Mouse (Mus musculus) neutrophil, adult 5-6 weeks (primary cell): ENCODE measurements around the gene Cd34. TPM values are rescaled to one million over a fixed set of nuclear protein-coding genes. Genes with fewer than 3 reads are reported as not detected.

ENCODE experiments used
- ATAC-seq: fragments of 151-379, 151-347 bp; 2 replicates; pipeline ENCODE4 v1.8.0; 2017; ENCODE audit warnings: mild to moderate bottlenecking, moderate TSS enrichment; ENCODE audit not compliant: insufficient number of reproducible peaks, poor library complexity, low FRiP score, severe bottlenecking; ENCODE audit errors: extremely low read depth
- total RNA-seq: library from RNA; stranded (forward); fragments of 200-1000 nt; gene quantifications from 2 replicates; pipeline ENCODE4 v1.2.3, GENCODE M21; 2017

Cd34 gene
- total RNA-seq: 0.49 and 0.58 TPM in 2 replicates

DNA sequence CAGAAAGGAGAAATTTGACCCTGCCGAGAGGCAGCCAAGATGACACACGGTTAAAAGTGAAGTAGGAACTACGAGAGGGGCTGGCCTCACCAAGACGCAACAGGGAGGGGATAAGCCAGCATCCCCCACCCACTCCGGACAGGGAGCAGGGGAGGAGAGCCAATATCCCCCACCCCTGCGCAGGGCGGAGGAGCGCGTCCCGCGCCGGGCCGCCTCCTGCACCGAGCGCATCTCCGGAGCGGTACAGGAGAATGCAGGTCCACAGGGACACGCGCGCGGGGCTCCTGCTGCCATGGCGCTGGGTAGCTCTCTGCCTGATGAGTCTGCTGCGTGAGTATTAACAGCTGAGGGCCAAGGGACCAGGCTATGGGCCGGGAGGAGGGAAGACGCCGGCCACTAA, at the start of gene Cd34:
Gene Cd34, plus strand, starts transcription at position 105 of the 400 bp plus-strand sequence.
- no peak for ATAC-seq

DNA sequence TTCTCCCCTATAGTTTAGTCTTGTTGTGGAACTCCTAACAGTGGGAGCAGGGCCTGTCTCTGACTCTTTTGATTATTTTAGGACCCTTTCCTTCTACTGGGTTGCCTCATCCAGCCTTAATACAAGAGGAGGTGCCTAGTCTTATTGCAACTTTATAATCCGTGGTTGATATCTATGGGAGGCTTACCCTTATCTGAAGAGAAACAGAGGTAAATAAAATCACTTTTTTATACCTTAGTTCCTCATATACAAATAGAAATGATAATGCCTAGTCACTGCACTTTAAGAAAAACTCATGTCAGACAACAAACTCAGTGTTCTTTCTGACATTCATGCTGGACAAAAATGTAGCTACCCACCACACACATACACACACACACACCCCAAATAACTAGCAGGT, 44.1 kb upstream of the Cd34 start:
- ATAC-seq: no peak

DNA sequence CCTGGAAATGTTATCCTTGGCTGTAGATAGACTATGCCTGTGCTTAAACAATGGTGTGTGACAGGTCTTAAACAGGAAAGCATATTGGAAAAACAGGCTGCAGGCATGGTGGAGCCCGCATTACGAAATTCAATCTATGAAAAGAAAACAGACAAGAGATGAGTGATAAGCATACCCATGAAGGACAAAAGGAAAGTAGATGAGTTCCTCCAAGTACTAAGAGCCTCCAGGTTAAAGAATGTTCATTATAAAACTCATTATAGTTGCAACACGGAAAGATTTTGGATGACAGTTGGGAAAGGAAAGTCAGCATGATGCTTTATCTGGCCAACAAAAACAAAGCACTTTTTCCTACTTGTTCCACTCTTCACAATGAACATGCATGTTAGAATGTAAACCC, 43.3 kb upstream of the Cd34 start:
- no peak for ATAC-seq

DNA sequence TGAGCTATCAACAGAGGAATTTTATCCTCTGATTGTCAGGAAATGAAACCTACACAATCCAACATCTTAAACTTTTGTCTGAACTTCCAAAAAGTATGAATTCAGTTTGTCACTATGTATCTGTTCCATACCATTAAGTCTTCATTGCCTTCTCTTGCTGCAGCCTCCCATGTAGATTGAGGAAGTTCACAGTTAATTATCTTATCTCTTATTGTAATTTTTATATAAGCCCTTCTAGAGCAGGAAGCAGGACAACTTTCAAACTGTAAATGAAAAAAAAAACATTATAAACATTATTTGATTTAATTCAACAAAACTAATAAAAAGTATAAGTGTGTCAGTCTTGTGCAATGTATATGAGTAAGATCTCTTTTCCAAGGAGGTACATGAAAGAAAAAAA, 37.5 kb upstream of the Cd34 start:
- ATAC-seq: no peak

DNA sequence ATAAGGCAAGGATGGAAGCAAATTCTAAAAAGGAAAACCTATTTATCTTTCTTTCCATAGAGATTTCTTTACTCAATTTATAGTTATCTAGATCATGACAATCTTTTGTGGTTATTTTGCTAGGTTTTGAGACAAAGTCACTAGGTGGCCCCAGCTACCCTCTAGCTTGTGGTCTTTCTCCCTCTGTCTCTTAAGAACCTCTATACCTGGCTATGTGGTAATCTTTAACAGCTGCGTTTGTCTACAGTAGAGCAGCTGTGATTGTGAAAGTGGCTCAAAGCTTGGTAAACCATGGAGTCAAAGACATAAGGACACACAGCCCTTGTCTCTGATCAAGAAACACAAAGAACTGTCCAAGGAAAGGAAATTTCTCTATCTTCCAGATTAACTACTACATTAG, 36.8 kb upstream of the Cd34 start:
- ATAC-seq: no peak

GRCm38 (mm10) chr1:194908956-194909355, 29.7 kb upstream of the Cd34 start:
- no peak for ATAC-seq

DNA sequence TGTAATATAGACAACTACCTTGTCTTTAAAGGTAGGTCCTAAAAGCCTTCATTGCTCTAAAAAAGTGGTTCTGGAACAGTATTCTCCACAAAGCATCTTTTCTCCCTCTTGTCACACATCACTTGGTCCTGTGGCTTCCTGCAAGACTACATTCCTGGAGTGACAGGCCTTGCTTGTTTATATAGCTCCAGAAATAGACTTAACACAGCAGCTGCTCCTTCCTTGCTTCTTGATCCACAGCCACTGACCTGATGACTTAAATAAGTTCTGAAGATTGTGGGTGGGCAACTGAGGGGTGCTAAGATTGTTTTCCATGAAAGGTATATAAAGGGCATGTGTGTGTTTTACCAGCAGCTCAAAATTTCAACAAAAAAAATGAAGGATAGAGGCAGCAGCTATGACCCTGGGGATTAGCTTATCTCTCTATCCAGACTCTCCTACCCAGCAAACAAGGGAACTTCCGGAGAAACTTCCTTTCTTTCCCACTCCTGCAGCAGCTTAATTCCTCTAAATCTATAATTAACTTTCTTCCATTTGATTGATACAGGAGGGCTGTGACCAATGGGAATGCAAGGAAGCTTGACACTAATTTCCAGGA, 12.8 kb upstream of the Cd34 start:
- no peak for ATAC-seq

DNA sequence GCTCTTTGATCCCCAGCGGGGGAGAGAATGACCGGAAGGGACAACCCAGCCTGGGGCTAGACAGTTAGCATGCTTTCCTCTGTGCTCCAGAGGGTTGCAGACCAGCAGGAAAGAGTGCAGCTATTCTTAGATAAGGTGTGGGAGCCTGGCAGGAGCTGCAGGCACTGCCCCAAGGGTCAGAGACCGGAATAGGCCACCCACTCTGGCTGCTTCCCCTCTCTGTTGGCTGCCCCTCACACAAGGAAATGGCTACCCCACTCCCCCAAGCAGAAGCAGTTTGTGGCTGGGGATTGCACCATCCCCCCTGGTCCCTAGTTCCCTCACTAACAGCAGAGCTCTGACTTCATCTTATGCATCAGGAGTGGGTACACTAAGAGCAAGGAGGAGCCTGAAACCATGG, 10.7 kb upstream of the Cd34 start:
- ATAC-seq: no peak

- no peak for ATAC-seq
These were observed 9.2 kb upstream of the Cd34 start for GRCm38 (mm10) chr1:194929275-194929971.

- no peak for ATAC-seq
These were observed 8.7 kb upstream of the Cd34 start for GRCm38 (mm10) chr1:194929972-194930355.

- ATAC-seq: no peak
These were observed 7.9 kb upstream of the Cd34 start for GRCm38 (mm10) chr1:194930706-194931105.

GRCm38 (mm10) chr1:194935351-194935750, 3.3 kb upstream of the Cd34 start:
- ATAC-seq: no peak

DNA sequence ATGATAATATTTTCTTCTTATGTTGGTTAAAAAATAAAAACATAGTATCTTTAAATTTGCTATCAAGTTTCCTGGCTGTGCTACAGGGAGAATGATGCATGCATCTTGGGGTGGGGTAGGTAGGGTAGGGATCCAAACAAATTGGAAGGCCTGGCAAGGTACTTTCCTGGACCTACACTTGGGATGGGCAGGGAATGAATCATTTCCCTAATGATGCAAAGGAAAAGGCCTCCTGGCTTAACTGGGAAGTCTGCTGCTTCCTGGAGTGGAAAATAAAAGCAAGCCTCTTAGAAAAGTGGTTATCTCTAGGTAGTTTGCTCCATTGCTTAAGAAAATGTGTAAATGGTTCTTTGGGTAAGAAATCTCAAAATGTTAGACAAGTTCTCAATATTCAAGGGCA, 2.9 kb downstream of the Cd34 start:
- ATAC-seq: no peak

DNA sequence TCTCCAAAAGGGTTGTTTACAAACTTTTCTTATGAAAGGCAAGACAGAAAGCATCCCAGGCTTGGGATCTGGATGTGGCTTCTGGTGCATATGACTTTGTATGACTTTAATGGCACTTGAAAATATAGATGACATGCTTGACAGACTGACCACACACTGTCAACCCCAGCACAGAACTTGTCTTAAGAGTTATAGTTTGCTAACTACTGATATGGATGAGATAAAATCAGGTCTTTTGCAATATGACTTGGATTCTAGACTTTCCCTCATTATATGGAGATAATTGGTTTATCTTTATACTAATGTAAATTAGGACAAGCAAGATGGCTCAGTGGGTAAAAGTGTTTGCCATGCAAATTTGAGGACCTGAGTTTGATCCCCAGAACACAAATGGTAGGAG, 4.3 kb downstream of the Cd34 start:
- no peak for ATAC-seq

DNA sequence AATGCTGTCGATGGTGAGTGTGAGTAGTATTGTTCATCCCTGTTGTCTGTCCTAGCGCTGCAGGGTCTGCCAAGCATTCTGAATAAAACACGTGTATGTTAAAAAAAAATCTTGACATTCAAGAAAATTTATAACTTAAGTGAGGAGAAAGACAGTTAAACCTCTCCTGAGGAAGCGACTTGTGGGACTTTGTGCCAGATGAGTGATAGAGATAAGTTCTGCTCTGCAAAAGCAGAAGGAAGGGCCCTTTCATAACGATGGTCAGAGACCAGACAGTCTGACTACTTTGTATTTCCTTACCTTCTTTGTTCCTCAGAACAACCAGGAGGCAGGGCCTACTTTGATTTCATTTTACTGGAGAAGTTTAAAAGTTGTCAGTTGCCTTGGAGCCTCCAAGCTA, 4.9 kb downstream of the Cd34 start:
- ATAC-seq: no peak

DNA sequence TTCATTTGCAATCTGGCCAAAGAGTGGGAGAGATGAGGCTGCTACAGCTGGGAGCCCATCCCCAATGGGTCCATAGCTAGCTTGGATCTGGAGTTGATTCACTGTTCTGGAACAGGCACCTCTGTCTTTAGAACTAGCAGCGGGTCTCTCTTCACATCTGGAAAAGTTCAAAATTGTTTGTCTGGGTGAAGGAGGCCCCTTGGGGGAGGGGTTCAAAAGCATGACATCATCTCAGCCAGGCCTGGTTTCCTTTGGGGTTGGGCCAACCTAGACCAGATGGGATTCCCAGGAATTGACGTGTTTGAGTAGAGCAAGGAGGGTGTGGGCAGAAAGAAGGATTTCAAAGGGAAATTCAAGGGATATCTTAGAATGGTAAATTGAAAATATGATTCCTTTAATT, 6.8 kb downstream of the Cd34 start:
- no peak for ATAC-seq

DNA sequence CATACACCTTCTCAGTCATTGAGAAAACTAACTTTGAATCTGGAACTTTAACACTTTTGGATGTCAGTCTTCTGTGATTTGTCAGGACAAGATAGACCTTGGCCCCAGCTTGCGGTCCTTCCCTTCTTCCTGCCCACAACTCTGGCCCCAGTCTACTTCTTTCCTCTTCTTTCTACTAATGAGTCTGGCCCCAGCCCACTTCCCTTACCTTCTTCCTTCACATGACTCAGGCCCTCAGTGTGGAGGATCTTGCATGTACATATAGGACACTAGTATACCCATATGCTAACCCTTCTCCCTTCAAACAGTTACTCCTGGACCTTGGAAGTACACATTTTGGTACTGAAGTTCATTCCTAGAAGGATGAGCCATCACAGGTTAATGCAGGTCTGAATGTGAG, 7.8 kb downstream of the Cd34 start:
- no peak for ATAC-seq

GRCm38 (mm10) chr1:194950913-194951312, 12.3 kb downstream of the Cd34 start:
- ATAC-seq: no peak

DNA sequence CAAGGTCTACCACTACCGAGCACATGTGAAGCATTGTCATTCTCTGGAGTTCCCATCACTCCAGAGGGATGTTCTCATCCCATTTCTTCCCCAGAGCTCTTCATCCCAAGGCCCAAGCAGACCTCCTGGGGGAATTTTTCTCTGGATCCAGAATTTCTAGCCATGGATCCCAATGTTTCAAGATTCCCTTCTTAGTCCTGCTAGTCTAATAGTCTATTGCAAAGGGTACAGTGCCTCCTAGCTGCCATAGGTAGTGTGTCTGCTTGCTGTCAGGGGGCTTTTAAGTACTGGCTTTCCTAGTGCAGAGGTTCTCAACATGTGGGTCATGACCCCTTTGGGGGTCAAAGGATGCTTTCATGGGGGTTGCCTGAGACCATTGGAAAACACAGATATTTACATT, 14.3 kb downstream of the Cd34 start:
- ATAC-seq: no peak

GRCm38 (mm10) chr1:194954694-194955093, 16.1 kb downstream of the Cd34 start:
- ATAC-seq: no peak

DNA sequence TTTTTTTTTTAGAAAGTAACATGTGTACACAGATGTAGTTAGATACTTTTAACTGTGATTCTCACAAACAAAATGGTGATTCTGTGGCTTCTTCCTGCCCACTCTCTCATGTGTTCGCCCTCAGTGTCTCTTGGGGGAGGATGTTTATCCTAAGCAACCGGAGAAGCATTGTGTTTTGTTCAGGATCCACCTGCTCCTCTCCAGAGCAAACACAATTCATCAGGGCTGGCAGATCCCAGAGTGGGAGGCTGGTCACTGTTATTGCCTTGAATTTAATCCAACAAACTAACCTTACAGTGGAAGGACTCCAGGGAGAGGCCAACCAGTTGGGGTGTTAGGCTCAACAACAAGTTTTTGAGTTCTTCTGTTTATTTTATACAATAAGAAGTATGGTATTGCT, 17.1 kb downstream of the Cd34 start:
- no peak for ATAC-seq
